Mouse (Mus musculus): ENCODE measurements around the gene Slc25a12. TPM values are rescaled to one million over a fixed set of nuclear protein-coding genes. Genes with fewer than 3 reads are reported as not detected.

Gene Slc25a12
- polyA plus RNA-seq, 1 experiment from 2014 or later: 25.5 TPM

GRCm38 (mm10) chr2:71278791-71279775 is 88.5 kb downstream of the Slc25a12 start:
- Histone ChIP-seq H3K4me3 (replicated peaks) (no peak overlapping the region), H3K9ac (no peak overlapping the region), H3K27me3 (no peaks in the 10 kb centered on the region), H3K9me3 (replicated peaks) (no peaks in the 10 kb centered on the region), H3K36me3 (replicated peaks) (peaks cover 32% of the 10 kb centered on the region), H3K4me1 (replicated peaks) (peaks cover under 1% of the 10 kb centered on the region; the same call in 1 of the 2 replicates), H3K4me2 (no peak overlapping the region), H3K27ac (replicated peaks) (no peak overlapping the region)
- WGBS (ENCODE audit: insufficient replicate concordance): 74% methylated on average over 23 of the region's 23 CpGs
- ATAC-seq (ENCODE audit: insufficient read depth): no peak

GRCm38 (mm10) chr2:71275734-71276133 is 91.8 kb downstream of the Slc25a12 start:
- no peak overlapping the region for H3K27ac ChIP-seq (replicated peaks)
- H3K4me2 ChIP-seq: no peak overlapping the region
- peaks cover 6% of the 10 kb centered on the region for H3K4me1 ChIP-seq (replicated peaks)
- peaks cover 23% of the 10 kb centered on the region for H3K36me3 ChIP-seq (replicated peaks)
- WGBS (ENCODE audit: insufficient replicate concordance): 81% methylated on average over 7 of the region's 7 CpGs
- no peak overlapping the region for H3K4me3 ChIP-seq (replicated peaks)
- no peak for ATAC-seq (ENCODE audit: insufficient read depth)
- no peaks in the 10 kb centered on the region for H3K27me3 ChIP-seq
- H3K9me3 ChIP-seq (replicated peaks): no peaks in the 10 kb centered on the region
- H3K9ac ChIP-seq: no peak overlapping the region

GRCm38 (mm10) chr2:71273955-71274679 is 93.4 kb downstream of the Slc25a12 start:
- peaks cover 19% of the 10 kb centered on the region for H3K36me3 ChIP-seq (replicated peaks)
- no peak overlapping the region for H3K9ac ChIP-seq
- 44% methylated on average over 23 of the region's 23 CpGs for WGBS (ENCODE audit: insufficient replicate concordance)
- peak overlapping the region; percentile 26 for H3K4me3 ChIP-seq (replicated peaks)
- ATAC-seq (ENCODE audit: insufficient read depth): no peak
- H3K27ac ChIP-seq (replicated peaks): no peak overlapping the region
- no peaks in the 10 kb centered on the region for H3K9me3 ChIP-seq (replicated peaks)
- H3K4me2 ChIP-seq: peak overlapping the region; percentile 35; the same call in 1 of the 2 replicates
- no peaks in the 10 kb centered on the region for H3K27me3 ChIP-seq
- H3K4me1 ChIP-seq (replicated peaks): peaks cover 17% of the 10 kb centered on the region

GRCm38 (mm10) chr2:71270085-71270484 is 97.5 kb downstream of the Slc25a12 start:
- Histone ChIP-seq H3K27ac (replicated peaks) (0 out of 2 replicates have a peak overlapping the region, but pooled peaks have one; percentile 38), H3K9me3 (replicated peaks) (no peaks in the 10 kb centered on the region), H3K4me1 (replicated peaks) (peaks cover 28% of the 10 kb centered on the region), H3K27me3 (no peaks in the 10 kb centered on the region), H3K36me3 (replicated peaks) (peaks cover 9% of the 10 kb centered on the region), H3K9ac (no peak overlapping the region), H3K4me3 (replicated peaks) (no peak overlapping the region), H3K4me2 (peak overlapping the region; percentile 52)
- peak; percentile 62; the same call in 1 of the 2 replicates for ATAC-seq (ENCODE audit: insufficient read depth)
- WGBS (ENCODE audit: insufficient replicate concordance): 13% methylated on average over 4 of the region's 4 CpGs

GRCm38 (mm10) chr2:71269332-71269731 is 98.2 kb downstream of the Slc25a12 start:
- WGBS (ENCODE audit: insufficient replicate concordance): 22% methylated on average over 1 of the region's 1 CpGs
- peak; percentile 51; the same call in 1 of the 2 replicates for ATAC-seq (ENCODE audit: insufficient read depth)
- Histone ChIP-seq H3K4me3 (replicated peaks) (no peak overlapping the region), H3K9me3 (replicated peaks) (no peaks in the 10 kb centered on the region), H3K4me1 (replicated peaks) (peaks cover 28% of the 10 kb centered on the region), H3K36me3 (replicated peaks) (peaks cover 9% of the 10 kb centered on the region), H3K4me2 (no peak overlapping the region), H3K9ac (no peak overlapping the region), H3K27me3 (no peaks in the 10 kb centered on the region), H3K27ac (replicated peaks) (0 out of 2 replicates have a peak overlapping the region, but pooled peaks have one; percentile 59)

GRCm38 (mm10) chr2:71268691-71269090 is 98.9 kb downstream of the Slc25a12 start:
- H3K4me1 ChIP-seq (replicated peaks): peaks cover 24% of the 10 kb centered on the region
- H3K9ac ChIP-seq: no peak overlapping the region
- no peak overlapping the region for H3K4me3 ChIP-seq (replicated peaks)
- WGBS (ENCODE audit: insufficient replicate concordance): 66% methylated on average over 8 of the region's 8 CpGs
- no peak overlapping the region for H3K4me2 ChIP-seq
- no peaks in the 10 kb centered on the region for H3K9me3 ChIP-seq (replicated peaks)
- no peak for ATAC-seq (ENCODE audit: insufficient read depth)
- peaks cover 10% of the 10 kb centered on the region for H3K36me3 ChIP-seq (replicated peaks)
- H3K27me3 ChIP-seq: no peaks in the 10 kb centered on the region
- H3K27ac ChIP-seq (replicated peaks): peak overlapping the region; percentile 59; the same call in 1 of the 2 replicates

GRCm38 (mm10) chr2:71264585-71264984 is 103.0 kb downstream of the Slc25a12 start:
- H3K9ac ChIP-seq: no peak overlapping the region
- no peak overlapping the region for H3K27ac ChIP-seq (replicated peaks)
- no peaks in the 10 kb centered on the region for H3K9me3 ChIP-seq (replicated peaks)
- ATAC-seq (ENCODE audit: insufficient read depth): no peak
- H3K4me3 ChIP-seq (replicated peaks): no peak overlapping the region
- no peaks in the 10 kb centered on the region for H3K27me3 ChIP-seq
- H3K36me3 ChIP-seq (replicated peaks): peaks cover 39% of the 10 kb centered on the region
- H3K4me1 ChIP-seq (replicated peaks): peaks cover 14% of the 10 kb centered on the region
- no peak overlapping the region for H3K4me2 ChIP-seq
- WGBS (ENCODE audit: insufficient replicate concordance): 89% methylated on average over 20 of the region's 20 CpGs

- Histone ChIP-seq H3K27ac (replicated peaks) (no peak overlapping the region), H3K4me1 (replicated peaks) (peaks cover 10% of the 10 kb centered on the region; the same call in 1 of the 2 replicates), H3K9ac (no peak overlapping the region), H3K4me2 (no peak overlapping the region), H3K36me3 (replicated peaks) (peaks cover 60% of the 10 kb centered on the region), H3K4me3 (replicated peaks) (no peak overlapping the region), H3K9me3 (replicated peaks) (no peaks in the 10 kb centered on the region), H3K27me3 (no peaks in the 10 kb centered on the region)
- 74% methylated on average over 7 of the region's 7 CpGs for WGBS (ENCODE audit: insufficient replicate concordance)
- ATAC-seq (ENCODE audit: insufficient read depth): no peak
Measured at GRCm38 (mm10) chr2:71256581-71256980, 111.0 kb downstream of the Slc25a12 start.

GRCm38 (mm10) chr2:71254836-71255235 is 112.7 kb downstream of the Slc25a12 start:
- WGBS (ENCODE audit: insufficient replicate concordance): 60% methylated on average over 4 of the region's 4 CpGs

GRCm38 (mm10) chr2:71250841-71251240 is 116.7 kb downstream of the Slc25a12 start:
- no peak overlapping the region for H3K4me2 ChIP-seq
- H3K27ac ChIP-seq (replicated peaks): no peak overlapping the region
- no peaks in the 10 kb centered on the region for H3K9me3 ChIP-seq (replicated peaks)
- ATAC-seq (ENCODE audit: insufficient read depth): no peak
- H3K4me1 ChIP-seq (replicated peaks): peaks cover 10% of the 10 kb centered on the region; the same call in 1 of the 2 replicates
- no peaks in the 10 kb centered on the region for H3K27me3 ChIP-seq
- no peak overlapping the region for H3K9ac ChIP-seq
- peaks cover 54% of the 10 kb centered on the region for H3K36me3 ChIP-seq (replicated peaks)
- 76% methylated on average over 5 of the region's 5 CpGs for WGBS (ENCODE audit: insufficient replicate concordance)
- no peak overlapping the region for H3K4me3 ChIP-seq (replicated peaks)

More at GRCm38 (mm10) chr2:71254836-71255235, 112.7 kb downstream of the Slc25a12 start:
- Histone ChIP-seq H3K27me3 (no peaks in the 10 kb centered on the region), H3K9me3 (replicated peaks) (no peaks in the 10 kb centered on the region), H3K36me3 (replicated peaks) (peaks cover 66% of the 10 kb centered on the region), H3K4me2 (no peak overlapping the region), H3K9ac (no peak overlapping the region), H3K4me1 (replicated peaks) (peaks cover 10% of the 10 kb centered on the region; the same call in 1 of the 2 replicates), H3K27ac (replicated peaks) (0 out of 2 replicates have a peak overlapping the region, but pooled peaks have one; percentile 34), H3K4me3 (replicated peaks) (no peak overlapping the region)
- ATAC-seq (ENCODE audit: insufficient read depth): peak; percentile 68

- peaks cover 50% of the 10 kb centered on the region for H3K36me3 ChIP-seq (replicated peaks)
- WGBS (ENCODE audit: insufficient replicate concordance): 20% methylated on average over 3 of the region's 3 CpGs
Measured at GRCm38 (mm10) chr2:71248071-71248470, 119.5 kb downstream of the Slc25a12 start.

More at GRCm38 (mm10) chr2:71248071-71248470, 119.5 kb downstream of the Slc25a12 start:
- no peak overlapping the region for H3K9ac ChIP-seq
- no peaks in the 10 kb centered on the region for H3K27me3 ChIP-seq
- no peak overlapping the region for H3K4me3 ChIP-seq (replicated peaks)
- no peak overlapping the region for H3K4me2 ChIP-seq
- ATAC-seq (ENCODE audit: insufficient read depth): no peak
- no peaks in the 10 kb centered on the region for H3K4me1 ChIP-seq (replicated peaks)
- no peaks in the 10 kb centered on the region for H3K9me3 ChIP-seq (replicated peaks)
- no peak overlapping the region for H3K27ac ChIP-seq (replicated peaks)

Data from liver, embryonic 15.5 days (tissue).